Mouse (Mus musculus) lung, postnatal 25 days (tissue): ENCODE measurements around the gene Fam213b.
A peak's percentile ranks its signal among the peaks of the same experiment; 100 is the strongest.

ENCODE experiments used
- DNase-seq: peaks from one replicate; pipeline ENCODE4 v3.0.0; 2022; ENCODE audit warnings: low spot score

Fam213b gene

DNA sequence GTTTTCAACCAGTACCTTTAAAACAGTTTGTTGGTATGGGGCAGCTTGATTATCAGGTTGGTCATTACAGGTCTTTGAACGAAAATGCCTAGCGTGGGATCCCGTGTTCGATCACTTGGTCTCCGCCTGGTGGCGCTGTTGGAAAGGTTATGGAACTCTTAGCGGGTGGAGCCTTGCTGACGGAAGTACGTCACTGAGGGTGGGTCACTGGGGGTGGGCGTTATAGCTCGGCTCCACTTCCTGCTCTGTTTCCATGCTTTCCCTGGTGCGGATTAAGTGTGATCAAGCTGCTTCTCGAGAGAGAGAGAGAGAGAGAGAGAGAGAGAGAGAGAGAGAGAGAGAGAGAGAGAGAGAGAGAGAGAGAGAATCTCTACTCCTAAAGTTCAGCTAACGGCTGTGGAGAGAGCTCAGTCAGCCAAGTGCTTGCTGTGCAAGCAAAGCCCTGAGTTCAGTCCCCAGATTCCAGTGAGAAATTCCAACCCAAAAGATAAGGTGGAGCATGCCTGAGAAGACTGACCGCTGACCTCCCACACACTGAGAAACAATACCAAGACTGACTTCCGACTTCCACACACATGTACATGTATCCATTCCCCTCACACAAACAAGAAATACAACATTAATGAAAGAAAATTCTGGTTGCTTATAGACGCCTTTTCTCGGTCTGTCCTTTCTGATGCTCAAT lies 20.9 kb downstream of the Fam213b start:
- peak; percentile 92 for DNase-seq

GRCm38 (mm10) chr4:154873186-154873585 lies 25.7 kb downstream of the Fam213b start:
- no peak for DNase-seq

DNA sequence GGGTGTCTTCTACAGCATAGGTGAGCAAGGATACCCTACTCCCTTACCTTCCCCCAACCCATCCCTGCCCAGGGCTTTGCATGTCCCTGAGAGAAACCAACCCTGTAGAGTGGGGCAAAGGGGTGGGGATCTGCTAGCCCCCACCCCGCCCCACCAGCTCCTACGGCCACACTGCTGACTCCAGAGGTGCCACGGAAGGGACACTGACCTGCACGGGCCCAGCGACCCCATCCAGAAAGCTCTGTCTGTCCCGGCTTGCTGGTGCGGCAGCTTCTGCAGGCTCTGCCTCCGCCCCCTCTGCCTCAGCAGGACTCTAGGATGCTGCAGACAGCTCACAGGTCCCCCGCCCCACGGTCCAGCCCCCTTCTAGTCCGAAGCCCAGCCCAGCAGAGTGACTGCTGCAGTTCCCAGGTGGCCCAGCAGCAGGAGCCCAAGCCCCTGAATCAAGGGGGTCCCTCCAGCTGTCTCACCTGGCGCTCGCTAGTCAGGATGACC lies 27.1 kb downstream of the Fam213b start:
- no peak for DNase-seq

DNA sequence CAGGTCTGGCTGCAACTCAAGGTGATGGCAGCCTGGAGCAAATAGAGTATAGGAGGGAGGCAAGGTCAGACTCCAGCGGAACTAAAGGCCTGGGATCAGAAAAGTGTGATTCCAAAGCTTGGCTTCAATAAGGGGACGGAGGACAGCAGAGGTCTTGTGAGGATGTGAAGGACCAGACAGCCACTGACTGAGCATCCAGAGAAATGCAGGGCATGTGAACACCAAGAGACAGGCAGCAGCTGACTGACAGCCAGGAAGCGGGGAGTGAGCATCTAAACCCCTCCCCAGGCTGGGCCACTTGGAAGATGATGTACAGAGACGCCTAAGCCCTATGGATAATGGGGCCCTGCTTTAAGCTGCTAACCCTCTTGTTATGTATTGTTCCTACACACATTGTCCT lies 28.2 kb downstream of the Fam213b start:
- DNase-seq = no peak

GRCm38 (mm10) chr4:154869440-154869839 lies 29.5 kb downstream of the Fam213b start, which contains the start of gene Mmel1:
Gene Mmel1 (plus strand): TSS chr4:154869585.
- DNase-seq = no peak

GRCm38 (mm10) chr4:154867257-154867656 lies 31.7 kb downstream of the Fam213b start:
- no peak for DNase-seq

GRCm38 (mm10) chr4:154866391-154866790 lies 32.5 kb downstream of the Fam213b start:
- DNase-seq = no peak

- no peak for DNase-seq
Measured at GRCm38 (mm10) chr4:154864961-154865760, 33.8 kb downstream of the Fam213b start.

DNA sequence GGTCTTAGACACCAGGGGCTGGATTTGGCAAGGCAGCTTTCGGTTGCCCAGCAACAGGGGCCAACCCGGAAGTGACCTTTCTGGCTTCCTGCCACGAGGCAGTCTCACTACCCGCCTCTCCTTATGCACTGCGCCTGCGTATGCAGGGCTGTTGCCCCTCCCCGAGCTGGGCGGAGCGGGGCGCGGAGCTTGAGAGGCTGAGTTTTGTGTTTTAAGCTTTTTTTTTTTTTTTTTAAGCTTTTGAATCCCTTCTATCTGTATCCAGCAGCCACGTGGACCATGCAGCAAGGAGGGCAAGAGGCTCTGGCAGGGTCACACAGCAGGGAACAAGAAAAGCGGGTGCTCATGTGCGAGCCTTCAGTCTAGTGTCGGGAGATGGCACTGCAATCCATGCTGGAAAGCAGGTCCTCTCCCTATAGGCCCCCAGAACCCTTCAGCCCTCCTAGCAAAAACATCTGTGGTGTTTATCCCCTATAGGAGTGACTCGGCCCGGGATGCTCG lies 34.6 kb downstream of the Fam213b start:
- peak; percentile 92 for DNase-seq

- DNase-seq = peak; percentile 38
Measured at GRCm38 (mm10) chr4:154863436-154863935, 35.4 kb downstream of the Fam213b start.

DNA sequence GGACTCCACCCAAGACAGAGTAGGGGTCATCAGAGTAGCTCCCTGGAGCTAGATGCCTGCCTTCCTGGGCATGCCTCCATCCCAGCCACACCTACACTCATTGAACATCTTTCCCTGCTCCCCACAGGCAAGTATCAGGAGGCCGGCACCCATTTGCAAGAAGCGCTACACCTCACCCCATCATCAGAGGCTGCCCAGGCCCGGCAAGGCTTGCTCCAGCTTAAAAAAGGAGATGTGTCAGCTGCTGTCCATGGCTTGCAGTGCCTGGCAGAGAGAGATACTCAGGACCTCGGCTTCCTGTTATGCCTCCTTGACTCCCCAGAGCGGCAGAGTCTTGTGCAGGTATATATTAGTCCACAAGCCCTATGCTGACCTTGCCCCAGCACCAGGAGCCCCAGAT lies 37.0 kb downstream of the Fam213b start:
- no peak for DNase-seq

DNA sequence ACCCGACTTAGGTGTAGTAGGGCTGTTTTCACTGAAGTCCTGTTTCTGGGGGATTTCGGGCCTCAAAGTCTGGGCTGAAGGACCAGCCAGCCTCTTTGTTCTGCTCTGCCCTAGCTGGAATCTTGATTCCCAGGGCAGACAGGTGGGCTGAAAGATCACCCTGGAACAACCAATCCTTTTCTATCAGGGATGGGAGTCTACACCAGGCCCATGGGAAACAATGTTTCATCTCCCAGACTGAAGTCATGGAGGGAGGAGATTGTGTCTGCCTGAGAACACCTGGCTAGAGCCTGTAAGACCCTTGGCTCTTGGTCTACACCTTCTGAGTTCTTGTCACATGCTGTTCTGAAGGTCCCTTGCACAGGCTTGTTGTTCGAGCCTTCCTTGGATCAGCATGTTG lies 40.3 kb downstream of the Fam213b start:
- no peak for DNase-seq

GRCm38 (mm10) chr4:154857366-154858240 lies 41.3 kb downstream of the Fam213b start:
- DNase-seq = no peak

GRCm38 (mm10) chr4:154856882-154857281 lies 42.1 kb downstream of the Fam213b start:
- DNase-seq = no peak

- no peak for DNase-seq
Measured at GRCm38 (mm10) chr4:154856480-154856837, 42.5 kb downstream of the Fam213b start.

DNA sequence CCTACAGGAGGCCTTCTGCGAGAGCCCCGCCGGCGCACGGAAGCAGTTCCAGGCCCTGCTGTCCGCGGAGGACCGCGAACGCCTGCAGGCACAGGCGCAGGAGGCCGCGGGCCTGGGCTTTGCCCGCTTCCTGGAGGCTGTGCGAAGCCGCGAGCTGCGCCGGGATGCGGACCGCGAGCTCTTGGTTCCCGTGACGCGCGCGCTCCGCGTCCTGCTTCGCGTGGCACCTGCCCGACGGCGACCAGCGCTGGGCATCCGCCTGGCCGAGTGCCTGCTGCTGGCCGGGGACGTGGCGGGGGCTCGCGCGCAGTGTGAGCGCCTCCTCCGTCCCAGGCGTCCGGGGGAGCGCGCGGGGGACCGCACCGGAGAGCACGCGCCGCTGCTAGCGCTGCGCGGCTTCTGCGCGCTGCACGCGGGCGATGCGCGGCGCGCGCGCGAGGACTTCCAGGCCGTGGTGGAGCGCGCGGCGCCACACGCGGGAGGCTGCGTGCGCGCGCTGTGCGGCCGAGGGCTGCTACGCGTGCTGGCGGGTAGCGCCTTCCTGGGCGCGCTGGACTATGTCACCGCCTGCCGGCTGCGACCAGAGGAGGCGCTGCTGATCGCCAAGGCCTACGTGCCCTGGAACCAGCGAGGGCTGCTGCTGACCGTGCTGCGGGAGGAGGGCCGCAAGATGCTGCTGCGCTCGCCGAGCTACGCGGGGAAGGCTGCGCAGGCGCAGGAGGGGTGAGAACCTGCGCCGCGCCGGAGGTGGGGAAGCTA lies 43.0 kb downstream of the Fam213b start:
- peak; percentile 62 for DNase-seq

DNA sequence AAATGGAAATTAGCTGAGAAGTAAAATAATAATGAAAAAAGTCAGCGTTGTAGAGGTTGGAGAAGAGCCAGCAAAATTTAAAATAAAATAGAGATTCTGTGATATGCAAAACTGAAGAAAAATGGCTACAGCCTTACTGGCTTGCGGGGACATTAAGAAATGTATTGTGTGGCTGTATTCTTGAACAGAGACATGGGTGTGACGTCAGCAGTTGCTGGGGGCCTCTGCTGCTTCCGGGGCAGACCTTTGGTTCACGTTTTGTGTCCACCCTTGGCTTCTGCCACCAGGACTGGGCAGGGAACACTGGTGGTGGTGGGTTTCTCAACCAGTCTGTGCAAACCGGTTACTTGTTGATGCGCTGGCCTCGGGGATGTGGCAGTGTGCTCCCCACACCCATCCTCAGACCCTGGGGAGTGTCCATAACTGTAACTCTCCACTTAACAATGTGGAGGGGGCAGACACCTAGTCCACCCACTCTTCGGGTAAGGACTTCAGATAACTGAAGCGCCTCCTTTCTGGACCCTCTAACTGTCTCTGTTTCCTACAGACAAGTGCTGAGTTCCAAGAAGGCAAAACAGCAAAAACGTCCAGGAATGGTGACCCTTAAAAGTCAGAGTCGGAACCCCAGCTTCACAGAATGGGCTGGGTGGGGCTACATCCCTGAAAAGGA lies 44.1 kb downstream of the Fam213b start:
- DNase-seq = no peak

DNA sequence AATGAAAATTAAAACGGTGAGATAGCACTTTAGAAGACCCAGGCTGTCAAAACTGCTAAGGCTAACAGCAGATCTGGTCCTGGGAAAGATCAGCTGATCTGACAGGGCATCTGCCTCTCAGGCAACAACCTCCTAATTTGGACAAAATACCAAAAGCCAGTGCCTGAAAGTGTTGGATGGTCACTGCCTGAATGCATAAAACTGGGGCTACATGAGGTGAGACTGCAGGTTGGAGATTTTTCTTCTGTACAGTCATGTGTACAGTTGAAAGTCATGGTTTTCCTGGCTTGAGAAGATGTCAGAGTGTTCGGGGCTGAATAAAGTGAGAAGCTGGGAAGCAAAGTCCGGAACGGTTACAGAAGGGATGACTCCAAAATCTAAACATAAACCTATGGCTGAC lies 45.1 kb downstream of the Fam213b start:
- no peak for DNase-seq

- no peak for DNase-seq
Measured at GRCm38 (mm10) chr4:154852696-154853095, 46.2 kb downstream of the Fam213b start.
